8 mouse cellular contexts compared by ENCODE assay signal in the genomic region with DNA sequence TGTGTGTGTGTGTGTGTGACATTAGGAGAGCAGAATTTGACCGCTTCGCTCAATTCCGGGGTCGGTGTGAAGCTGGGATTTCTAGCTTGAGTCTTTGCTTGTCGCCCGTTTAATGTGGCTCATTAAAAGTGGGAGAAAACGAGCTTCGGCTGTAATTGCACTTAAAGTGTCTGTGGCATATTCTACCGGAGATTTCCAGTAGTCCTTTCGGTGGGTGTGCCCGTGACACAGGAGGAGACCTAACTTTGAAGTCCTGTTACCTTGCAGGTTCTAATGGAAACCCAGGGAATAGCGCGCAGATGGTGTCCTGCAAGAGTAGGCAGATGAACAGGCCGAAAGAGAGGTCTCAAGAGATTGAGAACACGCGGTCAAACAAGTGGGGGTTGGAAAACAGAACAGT. TPM values are rescaled to one million over a fixed set of nuclear protein-coding genes. Genes with fewer than 3 reads are reported as not detected.
A peak's percentile ranks its signal among the peaks of the same experiment; 100 is the strongest.
DNase-seq lines count a peak whose midpoint lies in the region; ATAC-seq and TF ChIP-seq lines count a peak whose summit lies in the region.

No protein-coding gene starts in this region.

- 0 out of 2 replicates have a peak overlapping the region, but pooled peaks have one; percentile 65 for H3K27ac ChIP-seq in heart, embryonic 12.5 days (ENCODE audit: poor library complexity, severe bottlenecking)
- no peak overlapping the region for H3K27ac ChIP-seq in ES-E14 (ENCODE audit: insufficient read depth, low read depth, low read length, poor library complexity, severe bottlenecking)
- no peak overlapping the region for H3K27ac ChIP-seq in embryonic facial prominence, embryonic 13.5 days
- no peak overlapping the region for H3K27ac ChIP-seq in limb, embryonic 12.5 days
- H3K27ac ChIP-seq in stomach, embryonic 15.5 days = no peak overlapping the region

- peak overlapping the region; percentile 89 for H3K9ac ChIP-seq in heart, embryonic 12.5 days
- peak overlapping the region; percentile 98 for H3K9ac ChIP-seq in ES-E14 (ENCODE audit: insufficient read depth, low read depth, low read length, poor library complexity, severe bottlenecking)
- H3K9ac ChIP-seq in embryonic facial prominence, embryonic 13.5 days = peak overlapping the region; percentile 88
- peak overlapping the region; percentile 84 for H3K9ac ChIP-seq in limb, embryonic 12.5 days (replicated peaks)
- peak overlapping the region; percentile 84 for H3K9ac ChIP-seq in stomach, embryonic 15.5 days

- peak overlapping the region; percentile 95 for H3K4me2 ChIP-seq in heart, embryonic 12.5 days
- peak overlapping the region; percentile 77 for H3K4me2 ChIP-seq in embryonic facial prominence, embryonic 13.5 days
- peak overlapping the region; percentile 80 for H3K4me2 ChIP-seq in limb, embryonic 12.5 days
- H3K4me2 ChIP-seq in stomach, embryonic 15.5 days = peak overlapping the region; percentile 58

- ATAC-seq in heart, embryonic 12.5 days (ENCODE audit: insufficient number of reproducible peaks, low FRiP score) = no peak
- ATAC-seq in embryonic facial prominence, embryonic 13.5 days (ENCODE audit: insufficient number of reproducible peaks, insufficient read depth, low FRiP score, low TSS enrichment, low read depth) = no peak
- ATAC-seq in limb, embryonic 12.5 days (ENCODE audit: insufficient number of reproducible peaks, insufficient read depth, low FRiP score, low TSS enrichment, low read depth) = no peak
- no peak for ATAC-seq in stomach, embryonic 15.5 days (ENCODE audit: insufficient read depth, low FRiP score, low read depth)

- no peaks in the 10 kb centered on the region for H3K27me3 ChIP-seq in heart, embryonic 12.5 days (replicated peaks)
- H3K27me3 ChIP-seq in embryonic facial prominence, embryonic 13.5 days = no peaks in the 10 kb centered on the region
- no peaks in the 10 kb centered on the region; the same call in 1 of the 2 replicates for H3K27me3 ChIP-seq in limb, embryonic 12.5 days
- no peaks in the 10 kb centered on the region for H3K27me3 ChIP-seq in stomach, embryonic 15.5 days (replicated peaks)

- H3K4me1 ChIP-seq in heart, embryonic 12.5 days (replicated peaks) = peaks cover 9% of the 10 kb centered on the region
- H3K4me1 ChIP-seq in ES-E14 (ENCODE audit: control insufficient read depth in 2 of 2, insufficient read depth in 2 of 2, low read length in 2 of 2, poor library complexity in 1 of 2) = no peaks in the 10 kb centered on the region; a peak in 2 of 4 replicates
- peaks cover 8% of the 10 kb centered on the region for H3K4me1 ChIP-seq in embryonic facial prominence, embryonic 13.5 days
- H3K4me1 ChIP-seq in limb, embryonic 12.5 days (replicated peaks) = peaks cover 11% of the 10 kb centered on the region
- no peaks in the 10 kb centered on the region for H3K4me1 ChIP-seq in stomach, embryonic 15.5 days

- H3K36me3 ChIP-seq in heart, embryonic 12.5 days = peaks cover 4% of the 10 kb centered on the region; the same call in 1 of the 2 replicates
- H3K36me3 ChIP-seq in ES-E14 (ENCODE audit: control insufficient read depth, insufficient read depth, low read length, poor library complexity, severe bottlenecking) = no peaks in the 10 kb centered on the region
- no peaks in the 10 kb centered on the region for H3K36me3 ChIP-seq in embryonic facial prominence, embryonic 13.5 days
- no peaks in the 10 kb centered on the region for H3K36me3 ChIP-seq in limb, embryonic 12.5 days
- H3K36me3 ChIP-seq in stomach, embryonic 15.5 days = no peaks in the 10 kb centered on the region

- 3% methylated on average over 16 of the region's 16 CpGs for WGBS in heart, embryonic 12.5 days
- WGBS in embryonic facial prominence, embryonic 13.5 days = 3% methylated on average over 16 of the region's 16 CpGs
- 3% methylated on average over 16 of the region's 16 CpGs for WGBS in limb, embryonic 12.5 days
- WGBS in stomach, embryonic 15.5 days = 3% methylated on average over 16 of the region's 16 CpGs

- no peak for DNase-seq in heart, postnatal 10 days
- DNase-seq in ES-E14 (ENCODE audit: low read depth, low spot score) = no peak
- no peak for DNase-seq in urinary bladder, adult 18-20 months (ENCODE audit: low spot score in 2 of 2)
- no peak for DNase-seq in thymus, postnatal 36 days

- in situ Hi-C loops in ES-E14 (cut with MboI; ENCODE audit: low sequenced_read_pairs in 2 of 2, unreplicated experiment in 2 of 2) = no loop called here

- H3K4me3 ChIP-seq in heart, embryonic 12.5 days = peak overlapping the region; percentile 94
- peak overlapping the region; percentile 92 to 99 for H3K4me3 ChIP-seq in ES-E14 (ENCODE audit: insufficient read depth in 1 of 2, low read depth in 1 of 2, low read length in 2 of 2, poor library complexity in 1 of 2, severe bottlenecking in 1 of 2)
- peak overlapping the region; percentile 97 for H3K4me3 ChIP-seq in embryonic facial prominence, embryonic 13.5 days
- peak overlapping the region; percentile 90 for H3K4me3 ChIP-seq in limb, embryonic 12.5 days (replicated peaks)
- H3K4me3 ChIP-seq in stomach, embryonic 15.5 days (replicated peaks) = peak overlapping the region; percentile 99

- intact Hi-C loops in heart, postnatal 10 days (cut with DNase I) = no loop called here

- H3K9me3 ChIP-seq in heart, embryonic 12.5 days (replicated peaks) = no peaks in the 10 kb centered on the region
- H3K9me3 ChIP-seq in ES-E14 (ENCODE audit: control insufficient read depth, insufficient read depth, low read depth, low read length) = no peaks in the 10 kb centered on the region
- H3K9me3 ChIP-seq in embryonic facial prominence, embryonic 13.5 days = no peaks in the 10 kb centered on the region
- H3K9me3 ChIP-seq in limb, embryonic 12.5 days = no peaks in the 10 kb centered on the region
- H3K9me3 ChIP-seq in stomach, embryonic 15.5 days = no peaks in the 10 kb centered on the region

TF ChIP-seq in ES-E14, 5 proteins besides CTCF, POLR2A, EP300 and RAD21:
- TF ChIP-seq ZNF384 (IDR thresholded peaks at IDR 0.05; ENCODE audit: low read depth, low read length) = no peak
- no peak for TF ChIP-seq ZC3H11A (IDR thresholded peaks at IDR 0.05; ENCODE audit: borderline replicate concordance, low read depth, low read length)
- no peak for TF ChIP-seq CHD2 (IDR thresholded peaks at IDR 0.05; ENCODE audit: low read depth, low read length)
- no peak for TF ChIP-seq MAFK (IDR thresholded peaks at IDR 0.05; ENCODE audit: insufficient read depth, low read depth, low read length)
- no peak for TF ChIP-seq HCFC1 (IDR thresholded peaks at IDR 0.05; ENCODE audit: borderline replicate concordance, insufficient read depth, low read length)

RNA-seq across cellular contexts. Expression of gene Mrps9, which starts 0.8 kb away (rescaled TPM):
- polyA plus RNA-seq in heart, embryonic 12.5 days (2016; fragmentation: Nextera tagmentation; extraction: Ambion mirVana) = 57.7 and 61.1 TPM in 2 replicates
- 10 to 100 TPM; 92.7 to 96.9 TPM for total RNA-seq in heart, postnatal 10 days (2021)
- 80.5 and 81.9 TPM in 2 replicates for total RNA-seq in ES-E14 (2012; rRNA removed)
- polyA plus RNA-seq in embryonic facial prominence, embryonic 13.5 days (2015; fragmentation: Nextera tagmentation; extraction: Ambion mirVana) = 48.2 and 53.5 TPM in 2 replicates
- polyA plus RNA-seq in limb, embryonic 12.5 days (2016; fragmentation: Nextera tagmentation; extraction: Ambion mirVana) = 50.3 and 52.3 TPM in 2 replicates
- polyA plus RNA-seq in stomach, embryonic 15.5 days (2015; fragmentation: Nextera tagmentation; extraction: Ambion mirVana) = 48.8 and 50.0 TPM in 2 replicates
